ENCODE assay signal across 8 mouse cellular contexts in genomic region chr16:30520361-30520823, GRCm38 (mm10). TPM values are rescaled to one million over a fixed set of nuclear protein-coding genes. Genes with fewer than 3 reads are reported as not detected.
DNase-seq lines count a peak whose midpoint lies in the region; ATAC-seq and TF ChIP-seq lines count a peak whose summit lies in the region.

No protein-coding gene starts in this region.

- H3K4me3 ChIP-seq in midbrain, embryonic 10.5 days, result no peak overlapping the region
- no peak overlapping the region for H3K4me3 ChIP-seq in midbrain, embryonic 16.5 days (ENCODE audit: low read depth, low read length)
- no peak overlapping the region; the same call in 1 of the 2 replicates for H3K4me3 ChIP-seq in kidney, adult 2 months (ENCODE audit: insufficient read depth, low read depth, low read length)
- no peak overlapping the region for H3K4me3 ChIP-seq in limb, embryonic 11.5 days (ENCODE audit: low read depth, low read length)

- TF ChIP-seq CTCF in kidney, adult 2 months (conservative IDR thresholded peaks at IDR 0.05; ENCODE audit: insufficient read depth, insufficient read length, low read depth, low read length), result peak; percentile 80

- TF ChIP-seq POLR2A in kidney, adult 2 months (IDR thresholded peaks at IDR 0.05; ENCODE audit: low read depth, low read length), result no peak

- no peak overlapping the region for H3K4me2 ChIP-seq in midbrain, embryonic 16.5 days (ENCODE audit: low read length)
- H3K4me2 ChIP-seq in limb, embryonic 11.5 days (ENCODE audit: low read depth, severe bottlenecking), result no peak overlapping the region

- no peak for ATAC-seq in midbrain, embryonic 16.5 days
- ATAC-seq in granulocyte monocyte progenitor cell, adult 5-6 weeks (replicated peaks; ENCODE audit: poor library complexity, severe bottlenecking), result peak; percentile 56; the same call in 1 of the 2 replicates
- no peak for ATAC-seq in limb, embryonic 11.5 days (ENCODE audit: insufficient number of reproducible peaks, low FRiP score, low TSS enrichment, low read depth)
- peak; percentile 63; the same call in 1 of the 2 replicates for ATAC-seq in monocyte, adult 5-6 weeks (replicated peaks; ENCODE audit: insufficient number of reproducible peaks, low FRiP score, low TSS enrichment, poor library complexity, severe bottlenecking)

- peak; percentile 61 for DNase-seq in midbrain, embryonic 10.5 days (ENCODE audit: low spot score)
- DNase-seq in embryo, embryonic 10 days (ENCODE audit: low spot score), result peak; percentile 85
- peak; percentile 91 for DNase-seq in kidney, adult 2 months
- peak; percentile 83 for DNase-seq in limb, embryonic 11.5 days (ENCODE audit: low spot score)
- peak; percentile 72 to 92 for DNase-seq in spleen, postnatal 4 days (ENCODE audit: low spot score in 2 of 2)

- H3K27ac ChIP-seq in midbrain, embryonic 10.5 days (replicated peaks), result no peak overlapping the region
- H3K27ac ChIP-seq in midbrain, embryonic 16.5 days (ENCODE audit: low read length), result no peak overlapping the region
- H3K27ac ChIP-seq in kidney, adult 2 months (ENCODE audit: insufficient read depth, low read depth, low read length), result peak overlapping the region; percentile 83
- H3K27ac ChIP-seq in limb, embryonic 11.5 days (replicated peaks; ENCODE audit: low read depth, low read length), result no peak overlapping the region

- WGBS in midbrain, embryonic 10.5 days, result 39% methylated on average over 9 of the region's 9 CpGs
- 30% methylated on average over 9 of the region's 9 CpGs for WGBS in midbrain, embryonic 16.5 days
- WGBS in kidney, adult 2 months, result 3% methylated on average over 9 of the region's 9 CpGs
- WGBS in limb, embryonic 11.5 days, result 34% methylated on average over 9 of the region's 9 CpGs

- no peaks in the 10 kb centered on the region for H3K9me3 ChIP-seq in midbrain, embryonic 10.5 days (replicated peaks)
- no peaks in the 10 kb centered on the region for H3K9me3 ChIP-seq in midbrain, embryonic 16.5 days (replicated peaks; ENCODE audit: control insufficient read depth, low read length, poor library complexity, severe bottlenecking)
- no peaks in the 10 kb centered on the region for H3K9me3 ChIP-seq in limb, embryonic 11.5 days (ENCODE audit: control insufficient read depth, low read length)

- no peak overlapping the region for H3K9ac ChIP-seq in midbrain, embryonic 16.5 days (ENCODE audit: low read depth, low read length)
- H3K9ac ChIP-seq in limb, embryonic 11.5 days (ENCODE audit: low read length), result no peak overlapping the region

- no peaks in the 10 kb centered on the region for H3K4me1 ChIP-seq in midbrain, embryonic 10.5 days
- H3K4me1 ChIP-seq in midbrain, embryonic 16.5 days (ENCODE audit: control insufficient read depth, insufficient read depth, low read length), result no peaks in the 10 kb centered on the region
- H3K4me1 ChIP-seq in kidney, adult 2 months (ENCODE audit: control insufficient read depth, insufficient read depth, low read length), result peaks cover 5% of the 10 kb centered on the region; the same call in 1 of the 2 replicates
- H3K4me1 ChIP-seq in limb, embryonic 11.5 days (ENCODE audit: control insufficient read depth, insufficient read depth, low read length), result no peaks in the 10 kb centered on the region

- H3K36me3 ChIP-seq in midbrain, embryonic 10.5 days, result peaks cover 47% of the 10 kb centered on the region
- H3K36me3 ChIP-seq in midbrain, embryonic 16.5 days (ENCODE audit: control insufficient read depth, insufficient read depth, low read length), result peaks cover 21% of the 10 kb centered on the region
- no peaks in the 10 kb centered on the region for H3K36me3 ChIP-seq in kidney, adult 2 months (ENCODE audit: control insufficient read depth, insufficient read depth, low read length)
- no peaks in the 10 kb centered on the region for H3K36me3 ChIP-seq in limb, embryonic 11.5 days (ENCODE audit: control insufficient read depth, insufficient read depth, low read length)

- no peaks in the 10 kb centered on the region for H3K27me3 ChIP-seq in midbrain, embryonic 10.5 days (ENCODE audit: low read depth, poor library complexity, severe bottlenecking)
- no peaks in the 10 kb centered on the region for H3K27me3 ChIP-seq in midbrain, embryonic 16.5 days (ENCODE audit: control insufficient read depth, insufficient read depth, low read depth, low read length)
- H3K27me3 ChIP-seq in kidney, adult 2 months (replicated peaks; ENCODE audit: control insufficient read depth, insufficient read depth, low read length), result no peaks in the 10 kb centered on the region
- no peaks in the 10 kb centered on the region for H3K27me3 ChIP-seq in limb, embryonic 11.5 days (ENCODE audit: control insufficient read depth, insufficient read depth, low read length)

RNA-seq across cellular contexts. Expression of gene Tmem44, which starts 30.2 kb away (rescaled TPM):
- polyA plus RNA-seq in midbrain, embryonic 10.5 days (2016; fragmentation: Nextera tagmentation; extraction: Ambion mirVana), result 21.6 and 33.2 TPM in 2 replicates
- polyA plus RNA-seq in midbrain, embryonic 16.5 days (2015; fragmentation: Nextera tagmentation; extraction: Ambion mirVana), result 81.1 and 84.7 TPM in 2 replicates
- 1.4 TPM in 1 of 2 replicates, not detected in the other for total RNA-seq in granulocyte monocyte progenitor cell, adult 5-6 weeks (2014; fragmentation: Nextera tagmentation)
- 0.21 and 0.30 TPM in 2 replicates for total RNA-seq in granulocyte monocyte progenitor cell, adult 5-6 weeks (2017)
- 6.7 and 9.4 TPM in 2 replicates for polyA plus RNA-seq in kidney, adult 2 months (2012; rRNA removed)
- 17.2 and 20.9 TPM in 2 replicates for polyA plus RNA-seq in limb, embryonic 11.5 days (2014; fragmentation: Nextera tagmentation; extraction: Ambion mirVana)
- total RNA-seq in monocyte, adult 5-6 weeks (2017), result 0.11 TPM in 1 of 3 replicates, not detected in the others

Comparison
In these comparisons a context has a peak if more than half of its experiments do, and no peak if none do; other contexts are left out.
1. ATAC-seq: peak in granulocyte monocyte progenitor cell, adult 5-6 weeks (single experiment) and monocyte, adult 5-6 weeks (single experiment); none in midbrain, embryonic 16.5 days (single experiment) and limb, embryonic 11.5 days (single experiment).
2. Peak in every context shown above with its lines, with median percentiles within 50 percentile points of each other: DNase-seq.